Mouse (Mus musculus): ENCODE results near the gene Atxn2l.

Atxn2l gene

GRCm38 (mm10) chr7:126503273-126503878 is at the start of gene Atxn2l:
Gene Atxn2l (minus strand): TSS chr7:126503437.
- DNase-seq (ENCODE audit: low read depth, low spot score), result peak; percentile 100

- DNase-seq (ENCODE audit: low read depth, low spot score), result no peak
Measured at GRCm38 (mm10) chr7:126545631-126546030, 42.4 kb upstream of the Atxn2l start.

- DNase-seq (ENCODE audit: low read depth, low spot score), result no peak
Measured at GRCm38 (mm10) chr7:126541661-126542060, 38.4 kb upstream of the Atxn2l start.

GRCm38 (mm10) chr7:126537820-126538585 is 34.8 kb upstream of the Atxn2l start:
- DNase-seq (ENCODE audit: low read depth, low spot score), result peak; percentile 75

GRCm38 (mm10) chr7:126536466-126536865 is 33.2 kb upstream of the Atxn2l start:
- no peak for DNase-seq (ENCODE audit: low read depth, low spot score)

- peak; percentile 14 for DNase-seq (ENCODE audit: low read depth, low spot score)
Measured at GRCm38 (mm10) chr7:126535766-126536165, 32.5 kb upstream of the Atxn2l start.

GRCm38 (mm10) chr7:126533434-126533833 is 30.2 kb upstream of the Atxn2l start:
- DNase-seq (ENCODE audit: low read depth, low spot score), result no peak

- DNase-seq (ENCODE audit: low read depth, low spot score), result peak; percentile 76
Measured at GRCm38 (mm10) chr7:126528166-126528577, 24.9 kb upstream of the Atxn2l start.

GRCm38 (mm10) chr7:126523316-126523715 is 20.1 kb upstream of the Atxn2l start:
- no peak for DNase-seq (ENCODE audit: low read depth, low spot score)

GRCm38 (mm10) chr7:126519513-126519912 is 16.3 kb upstream of the Atxn2l start:
- DNase-seq (ENCODE audit: low read depth, low spot score), result no peak

- DNase-seq (ENCODE audit: low read depth, low spot score), result no peak
Measured at GRCm38 (mm10) chr7:126518261-126518941, 15.2 kb upstream of the Atxn2l start.

GRCm38 (mm10) chr7:126511287-126511686 is 8.1 kb upstream of the Atxn2l start:
- DNase-seq (ENCODE audit: low read depth, low spot score), result no peak

GRCm38 (mm10) chr7:126507126-126507778 is 4.0 kb upstream of the Atxn2l start:
- DNase-seq (ENCODE audit: low read depth, low spot score), result no peak

- DNase-seq (ENCODE audit: low read depth, low spot score), result no peak
Measured at GRCm38 (mm10) chr7:126504913-126505312, 1.7 kb upstream of the Atxn2l start.

- DNase-seq (ENCODE audit: low read depth, low spot score), result peak; percentile 69
Measured at GRCm38 (mm10) chr7:126502751-126503150, 486 bp downstream of the Atxn2l start.

GRCm38 (mm10) chr7:126502023-126502741 is 1.1 kb downstream of the Atxn2l start:
- peak; percentile 95 for DNase-seq (ENCODE audit: low read depth, low spot score)

- no peak for DNase-seq (ENCODE audit: low read depth, low spot score)
Measured at GRCm38 (mm10) chr7:126501684-126502022, 1.6 kb downstream of the Atxn2l start.

- no peak for DNase-seq (ENCODE audit: low read depth, low spot score)
Measured at GRCm38 (mm10) chr7:126499416-126499815, 3.8 kb downstream of the Atxn2l start.

- DNase-seq (ENCODE audit: low read depth, low spot score), result no peak
Measured at GRCm38 (mm10) chr7:126497966-126498365, 5.3 kb downstream of the Atxn2l start.

GRCm38 (mm10) chr7:126496475-126496874 is 6.8 kb downstream of the Atxn2l start:
- DNase-seq (ENCODE audit: low read depth, low spot score), result peak; percentile 34

- no peak for DNase-seq (ENCODE audit: low read depth, low spot score)
Measured at GRCm38 (mm10) chr7:126494120-126494519, 9.1 kb downstream of the Atxn2l start.

All from CD4-positive, CD25-positive, alpha-beta regulatory T cell, adult 2 months (primary cell).